Mouse (Mus musculus): ENCODE results near the gene P2rx5. TPM values are rescaled to one million over a fixed set of nuclear protein-coding genes. Genes with fewer than 3 reads are reported as not detected.
A peak's percentile ranks its signal among the peaks of the same experiment; 100 is the strongest.

The P2rx5 gene
- total and polyA plus RNA-seq, 3 experiments = 0.21 to 0.83 (median 0.40) TPM

DNA sequence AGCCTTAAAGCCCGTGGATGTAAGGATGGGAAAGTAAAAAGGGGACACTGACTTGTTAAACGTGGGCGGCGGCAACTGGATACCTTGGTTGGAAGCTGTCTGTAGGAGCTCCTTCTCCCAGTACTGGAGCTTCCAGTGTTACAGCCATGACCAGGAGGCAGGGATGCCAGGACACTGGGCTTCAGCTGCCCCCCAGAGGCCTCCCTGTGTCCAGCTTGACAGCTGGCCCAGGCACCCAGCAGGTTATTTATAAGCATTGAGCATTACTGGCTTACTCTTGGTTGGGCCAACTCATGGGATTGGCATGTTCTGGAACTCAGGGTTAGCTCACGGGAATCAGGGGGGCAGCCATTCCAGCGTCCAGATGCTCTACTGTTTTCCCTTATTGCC, 585 bp downstream of the P2rx5 start:
- H3K4me1 ChIP-seq (ENCODE audit: control insufficient read depth in 1 of 2, insufficient read depth in 2 of 2) = peaks cover 0 to 21% of the 10 kb centered on the region in 2 experiments; a peak in 3 of 4 replicates
- peaks cover 47% of the 10 kb centered on the region for H3K27me3 ChIP-seq (replicated peaks)
- DNase-seq (ENCODE audit: extremely low read depth) = no peak
- H3K79me2 ChIP-seq (replicated peaks; ENCODE audit: control insufficient read depth, extremely low read depth, insufficient read depth, poor library complexity, severe bottlenecking) = no peaks in the 10 kb centered on the region
- peaks cover 0 to 4% of the 10 kb centered on the region in 2 experiments for H3K36me3 ChIP-seq (replicated peaks in 1 of 2; ENCODE audit: control insufficient read depth in 1 of 2, insufficient read depth in 1 of 2, low read length in 1 of 2)
- no peaks in the 10 kb centered on the region for H3K9me3 ChIP-seq (replicated peaks; ENCODE audit: low read length)
- no peak overlapping the region for H3K4me2 ChIP-seq (ENCODE audit: insufficient read depth, low read depth, poor library complexity, severe bottlenecking)
- TF ChIP-seq POLR2A (IDR thresholded peaks at IDR 0.05; ENCODE audit: low read depth, low read length) (no peak), ZC3H11A (IDR thresholded peaks at IDR 0.05; ENCODE audit: low read depth, low read length) (no peak), UBTF (IDR thresholded peaks at IDR 0.05; ENCODE audit: low read depth, low read length) (no peak), MAX (IDR thresholded peaks at IDR 0.05; ENCODE audit: low read length) (no peak), NRF1 (IDR thresholded peaks at IDR 0.05; ENCODE audit: low read depth, low read length) (no peak), ZNF384 (IDR thresholded peaks at IDR 0.05; ENCODE audit: low read depth, low read length) (no peak), MYC (IDR thresholded peaks at IDR 0.05; ENCODE audit: low read depth, low read length) (no peak), ELF1 (IDR thresholded peaks at IDR 0.05; ENCODE audit: low read depth, low read length) (no peak), ETS1 (conservative IDR thresholded peaks at IDR 0.05; ENCODE audit: low read depth, low read length) (no peak), GABPA (IDR thresholded peaks at IDR 0.05; ENCODE audit: insufficient replicate concordance, low read depth, low read length) (no peak), NELFE (IDR thresholded peaks at IDR 0.05; ENCODE audit: low read depth, low read length) (no peak), SMC3 (IDR thresholded peaks at IDR 0.05; ENCODE audit: low read depth, low read length) (no peak), TCF12 (IDR thresholded peaks at IDR 0.05; ENCODE audit: low read depth, low read length) (no peak), USF2 (conservative IDR thresholded peaks at IDR 0.05; ENCODE audit: low read depth, low read length) (no peak), JUND (conservative IDR thresholded peaks at IDR 0.05; ENCODE audit: low read depth, low read length) (no peak), ZKSCAN1 (IDR thresholded peaks at IDR 0.05; ENCODE audit: borderline replicate concordance, low read depth, low read length) (no peak), USF1 (IDR thresholded peaks at IDR 0.05; ENCODE audit: low read depth, low read length) (no peak), KAT2A (IDR thresholded peaks at IDR 0.05; ENCODE audit: insufficient replicate concordance, low read length) (no peak), HCFC1 (IDR thresholded peaks at IDR 0.05; ENCODE audit: low read depth, low read length) (no peak)
- no peak overlapping the region for H3K9ac ChIP-seq (ENCODE audit: insufficient read depth, low read depth)
- dilution Hi-C loops (cut with MboI; ENCODE audit: extremely low pct_ligation_motif_present, extremely low pct_unique_long_range_greater_than_20kb, low sequenced_read_pairs) = no loop called here
- no peak overlapping the region for H3K27ac ChIP-seq (ENCODE audit: insufficient read depth, low read depth)
- in situ Hi-C loops (cut with MboI; ENCODE audit: low pct_ligation_motif_present, low pct_unique_long_range_greater_than_20kb, low sequenced_read_pairs) = no loop called here
- H3K4me3 ChIP-seq (replicated peaks in 1 of 3; ENCODE audit: low read depth in 2 of 3, low read length in 2 of 3, poor library complexity in 1 of 3) = peak overlapping the region in 1 of 3 experiments; percentile 38

DNA sequence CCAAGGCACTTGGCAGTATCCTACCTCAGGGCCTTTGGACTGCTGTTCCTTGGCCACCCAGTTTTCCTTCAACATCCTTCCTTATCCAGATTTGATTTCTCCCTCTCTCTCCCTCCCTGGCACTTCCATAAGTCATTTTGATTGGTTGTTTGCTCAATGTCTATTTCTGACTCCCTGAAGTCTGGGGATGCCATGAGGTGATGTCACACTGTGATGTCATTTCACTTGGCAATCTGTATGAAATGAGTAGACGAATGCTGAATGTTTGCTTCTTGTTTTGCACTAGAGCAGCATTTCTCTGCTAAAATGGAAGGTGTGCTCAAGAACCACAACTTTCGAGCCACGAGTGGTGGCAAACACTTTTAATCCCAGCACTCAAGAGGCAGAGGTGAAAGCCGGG, 1.4 kb downstream of the P2rx5 start:
- DNase-seq (ENCODE audit: extremely low read depth) = no peak
- Histone ChIP-seq H3K27me3 (replicated peaks) (peaks cover 40% of the 10 kb centered on the region), H3K4me3 (replicated peaks in 1 of 3; ENCODE audit: low read depth in 2 of 3, low read length in 2 of 3, poor library complexity in 1 of 3) (no peak overlapping the region), H3K79me2 (replicated peaks; ENCODE audit: control insufficient read depth, extremely low read depth, insufficient read depth, poor library complexity, severe bottlenecking) (no peaks in the 10 kb centered on the region), H3K9ac (ENCODE audit: insufficient read depth, low read depth) (no peak overlapping the region), H3K4me2 (ENCODE audit: insufficient read depth, low read depth, poor library complexity, severe bottlenecking) (no peak overlapping the region), H3K36me3 (replicated peaks in 1 of 2; ENCODE audit: control insufficient read depth in 1 of 2, insufficient read depth in 1 of 2, low read length in 1 of 2) (peaks cover 0 to 9% of the 10 kb centered on the region in 2 experiments), H3K27ac (ENCODE audit: insufficient read depth, low read depth) (no peak overlapping the region), H3K4me1 (ENCODE audit: control insufficient read depth in 1 of 2, insufficient read depth in 2 of 2) (peaks cover 0 to 21% of the 10 kb centered on the region in 2 experiments; a peak in 3 of 4 replicates), H3K9me3 (replicated peaks; ENCODE audit: low read length) (no peaks in the 10 kb centered on the region)
- dilution Hi-C loops (cut with MboI; ENCODE audit: extremely low pct_ligation_motif_present, extremely low pct_unique_long_range_greater_than_20kb, low sequenced_read_pairs) (no loop called here), in situ Hi-C loops (cut with MboI; ENCODE audit: low pct_ligation_motif_present, low pct_unique_long_range_greater_than_20kb, low sequenced_read_pairs) (no loop called here)
- TF ChIP-seq POLR2A (IDR thresholded peaks at IDR 0.05; ENCODE audit: low read depth, low read length) (no peak), ZKSCAN1 (IDR thresholded peaks at IDR 0.05; ENCODE audit: borderline replicate concordance, low read depth, low read length) (no peak), RAD21 (IDR thresholded peaks at IDR 0.05; ENCODE audit: low read depth, low read length) (no peak), ZC3H11A (IDR thresholded peaks at IDR 0.05; ENCODE audit: low read depth, low read length) (no peak), ZNF384 (IDR thresholded peaks at IDR 0.05; ENCODE audit: low read depth, low read length) (no peak), JUN (IDR thresholded peaks at IDR 0.05; ENCODE audit: insufficient read depth, low read depth, low read length) (no peak), MAZ (IDR thresholded peaks at IDR 0.05; ENCODE audit: low read depth, low read length) (no peak), CHD1 (IDR thresholded peaks at IDR 0.05; ENCODE audit: low read depth, low read length) (no peak), ETS1 (conservative IDR thresholded peaks at IDR 0.05; ENCODE audit: low read depth, low read length) (no peak), TBP (conservative IDR thresholded peaks at IDR 0.05; ENCODE audit: low read depth, low read length) (no peak), USF1 (IDR thresholded peaks at IDR 0.05; ENCODE audit: low read depth, low read length) (no peak), CTCF (conservative IDR thresholded peaks at IDR 0.05 in 1 of 2, IDR thresholded peaks at IDR 0.05 in 1 of 2; ENCODE audit: low read depth in 2 of 2, low read length in 2 of 2) (no peak), E2F4 (IDR thresholded peaks at IDR 0.05; ENCODE audit: insufficient replicate concordance, low read depth, low read length) (no peak), SIN3A (IDR thresholded peaks at IDR 0.05; ENCODE audit: low read length) (no peak), USF2 (conservative IDR thresholded peaks at IDR 0.05; ENCODE audit: low read depth, low read length) (no peak), SMC3 (IDR thresholded peaks at IDR 0.05; ENCODE audit: low read depth, low read length) (no peak), TCF12 (IDR thresholded peaks at IDR 0.05; ENCODE audit: low read depth, low read length) (no peak)

All from CH12.LX (cell line).